Mouse (Mus musculus) neural tube, embryonic 10.5 days (tissue): ENCODE measurements around the gene Itgb4.

Source experiments
- DNase-seq: peaks from one replicate; pipeline ENCODE4 v3.0.0-alpha.2; 2017; ENCODE audit warnings: low spot score; ENCODE audit errors: extremely low spot score

Itgb4 gene

GRCm38 (mm10) chr11:116028177-116028865 lies 53.8 kb downstream of the Itgb4 start:
- no peak for DNase-seq

- no peak for DNase-seq
Observed at GRCm38 (mm10) chr11:116029086-116029865, 54.8 kb downstream of the Itgb4 start.

GRCm38 (mm10) chr11:116030088-116030897 lies 55.8 kb downstream of the Itgb4 start, which contains the start of gene Unk:
TSS of gene Unk (plus strand) at chr11:116030322.
- DNase-seq = peak; percentile 98

GRCm38 (mm10) chr11:116030898-116031845 lies 56.7 kb downstream of the Itgb4 start:
- peak; percentile 51 for DNase-seq

GRCm38 (mm10) chr11:116034584-116034983 lies 60.1 kb downstream of the Itgb4 start:
- no peak for DNase-seq

- no peak for DNase-seq
Observed at GRCm38 (mm10) chr11:116036671-116037070, 62.2 kb downstream of the Itgb4 start.

GRCm38 (mm10) chr11:116037826-116038225 lies 63.3 kb downstream of the Itgb4 start:
- no peak for DNase-seq

- DNase-seq = no peak
Observed at GRCm38 (mm10) chr11:116040593-116040992, 66.1 kb downstream of the Itgb4 start.

GRCm38 (mm10) chr11:116041833-116042232 lies 67.3 kb downstream of the Itgb4 start:
- no peak for DNase-seq

GRCm38 (mm10) chr11:116042372-116043138 lies 68.0 kb downstream of the Itgb4 start:
- DNase-seq = no peak

GRCm38 (mm10) chr11:116043286-116043685 lies 68.8 kb downstream of the Itgb4 start:
- no peak for DNase-seq

GRCm38 (mm10) chr11:116045173-116045572 lies 70.7 kb downstream of the Itgb4 start:
- no peak for DNase-seq

GRCm38 (mm10) chr11:116049610-116050009 lies 75.1 kb downstream of the Itgb4 start:
- DNase-seq = no peak

- no peak for DNase-seq
Observed at GRCm38 (mm10) chr11:116050196-116050595, 75.7 kb downstream of the Itgb4 start.

- DNase-seq = no peak
Observed at GRCm38 (mm10) chr11:116053510-116054229, 79.2 kb downstream of the Itgb4 start.

GRCm38 (mm10) chr11:116055873-116056272 lies 81.4 kb downstream of the Itgb4 start:
- no peak for DNase-seq

GRCm38 (mm10) chr11:116057237-116057881 lies 82.8 kb downstream of the Itgb4 start:
- DNase-seq = no peak
